Mouse (Mus musculus): ENCODE data around the gene Stox1. TPM values are rescaled to one million over a fixed set of nuclear protein-coding genes. Genes with fewer than 3 reads are reported as not detected.
A peak's percentile ranks its signal among the peaks of the same experiment; 100 is the strongest.

Gene Stox1
- polyA plus RNA-seq, 1 experiment from 2014 or later = 0.44 TPM

- Histone ChIP-seq H3K9me3 (ENCODE audit: control insufficient read depth) (no peaks in the 10 kb centered on the region), H3K4me1 (replicated peaks; ENCODE audit: control insufficient read depth, insufficient read depth, low read length) (no peaks in the 10 kb centered on the region), H3K36me3 (ENCODE audit: control insufficient read depth, insufficient read depth) (no peaks in the 10 kb centered on the region), H3K27me3 (replicated peaks; ENCODE audit: control insufficient read depth, insufficient read depth, low read length) (no peaks in the 10 kb centered on the region), H3K9ac (ENCODE audit: low read depth, low read length) (no peak overlapping the region), H3K27ac (ENCODE audit: low read depth, low read length) (no peak overlapping the region), H3K4me3 (ENCODE audit: low read depth, low read length) (no peak overlapping the region), H3K4me2 (replicated peaks; ENCODE audit: low read depth) (no peak overlapping the region)
- no peak for ATAC-seq
- TF ChIP-seq CTCF (IDR thresholded peaks at IDR 0.05; ENCODE audit: low read depth) = no peak
- WGBS = 81% methylated on average over 3 of the region's 3 CpGs
These were observed 33.7 kb downstream of the Stox1 start for GRCm38 (mm10) chr10:62692244-62692643.

DNA sequence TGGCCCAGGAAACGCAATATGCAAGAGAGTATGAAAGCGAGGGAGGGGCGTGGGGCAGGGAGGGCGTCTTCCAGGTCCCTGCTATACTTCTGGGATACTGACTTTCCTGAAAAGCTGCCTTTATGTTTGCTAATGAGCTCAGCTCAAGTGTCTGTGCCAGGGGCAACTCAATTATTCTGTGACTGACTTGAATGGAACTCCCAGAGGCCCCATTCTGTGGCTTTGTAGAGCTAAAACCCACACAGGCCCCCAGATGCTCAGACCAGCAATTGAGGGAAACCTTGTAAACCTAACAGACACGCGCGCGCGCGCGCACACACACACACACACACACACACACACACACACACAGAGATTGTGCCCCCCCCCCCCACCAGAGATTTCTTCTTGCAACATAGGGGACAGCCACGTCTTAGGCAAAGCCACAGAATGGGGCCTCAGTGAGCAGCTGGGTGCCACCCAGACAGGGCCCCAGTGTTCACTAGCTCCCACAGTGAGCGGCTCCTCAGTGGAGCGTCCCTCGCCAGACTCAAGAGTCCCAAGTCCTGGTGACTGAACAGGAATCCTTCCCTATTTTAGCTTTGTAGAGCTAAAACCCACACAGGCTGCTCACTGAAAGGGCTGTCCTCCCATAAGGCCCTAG, 38.8 kb downstream of the Stox1 start:
- no peaks in the 10 kb centered on the region for H3K36me3 ChIP-seq (ENCODE audit: control insufficient read depth, insufficient read depth)
- H3K27me3 ChIP-seq (replicated peaks; ENCODE audit: control insufficient read depth, insufficient read depth, low read length) = no peaks in the 10 kb centered on the region
- no peak overlapping the region for H3K4me2 ChIP-seq (replicated peaks; ENCODE audit: low read depth)
- 81% methylated on average over 15 of the region's 15 CpGs for WGBS
- no peaks in the 10 kb centered on the region for H3K9me3 ChIP-seq (ENCODE audit: control insufficient read depth)
- H3K4me3 ChIP-seq (ENCODE audit: low read depth, low read length) = no peak overlapping the region
- H3K4me1 ChIP-seq (replicated peaks; ENCODE audit: control insufficient read depth, insufficient read depth, low read length) = no peaks in the 10 kb centered on the region
- no peak overlapping the region for H3K27ac ChIP-seq (ENCODE audit: low read depth, low read length)
- TF ChIP-seq CTCF (IDR thresholded peaks at IDR 0.05; ENCODE audit: low read depth) = no peak
- H3K9ac ChIP-seq (ENCODE audit: low read depth, low read length) = no peak overlapping the region
- ATAC-seq = no peak

GRCm38 (mm10) chr10:62683043-62683442, 42.9 kb downstream of the Stox1 start:
- 43% methylated on average over 5 of the region's 5 CpGs for WGBS
- Histone ChIP-seq H3K27me3 (replicated peaks; ENCODE audit: control insufficient read depth, insufficient read depth, low read length) (no peaks in the 10 kb centered on the region), H3K9me3 (ENCODE audit: control insufficient read depth) (0 out of 2 replicates have a peak, but pooled peaks cover 4% of the 10 kb centered on the region), H3K36me3 (ENCODE audit: control insufficient read depth, insufficient read depth) (no peaks in the 10 kb centered on the region), H3K4me1 (replicated peaks; ENCODE audit: control insufficient read depth, insufficient read depth, low read length) (no peaks in the 10 kb centered on the region), H3K9ac (ENCODE audit: low read depth, low read length) (no peak overlapping the region), H3K27ac (ENCODE audit: low read depth, low read length) (no peak overlapping the region), H3K4me2 (replicated peaks; ENCODE audit: low read depth) (no peak overlapping the region), H3K4me3 (ENCODE audit: low read depth, low read length) (no peak overlapping the region)
- no peak for ATAC-seq
- peak; percentile 77 for TF ChIP-seq CTCF (IDR thresholded peaks at IDR 0.05; ENCODE audit: low read depth)

DNA sequence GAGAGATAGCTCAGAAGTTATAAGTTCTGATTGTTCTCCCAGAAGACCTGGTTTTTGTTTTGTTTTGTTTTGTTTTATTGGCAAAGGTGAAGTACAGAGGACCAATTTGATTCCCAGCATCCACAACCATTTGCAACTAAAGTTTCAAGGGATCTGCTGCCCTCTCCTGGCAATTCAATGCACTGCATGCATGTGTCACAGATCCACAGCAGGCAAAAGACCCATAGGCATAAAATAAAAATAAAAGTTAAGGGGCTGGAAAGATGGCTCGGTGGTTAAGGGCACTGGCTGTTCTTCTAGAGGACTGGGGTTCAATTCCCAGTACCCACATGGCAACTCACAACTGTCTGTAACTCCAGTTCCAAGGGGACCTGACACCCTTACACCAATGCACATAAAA, 46.1 kb downstream of the Stox1 start:
- Histone ChIP-seq H3K4me3 (ENCODE audit: low read depth, low read length) (no peak overlapping the region), H3K27me3 (replicated peaks; ENCODE audit: control insufficient read depth, insufficient read depth, low read length) (no peaks in the 10 kb centered on the region), H3K4me1 (replicated peaks; ENCODE audit: control insufficient read depth, insufficient read depth, low read length) (no peaks in the 10 kb centered on the region), H3K9ac (ENCODE audit: low read depth, low read length) (no peak overlapping the region), H3K9me3 (ENCODE audit: control insufficient read depth) (0 out of 2 replicates have a peak, but pooled peaks cover 4% of the 10 kb centered on the region), H3K27ac (ENCODE audit: low read depth, low read length) (no peak overlapping the region), H3K4me2 (replicated peaks; ENCODE audit: low read depth) (no peak overlapping the region), H3K36me3 (ENCODE audit: control insufficient read depth, insufficient read depth) (no peaks in the 10 kb centered on the region)
- ATAC-seq = no peak
- 81% methylated on average over 1 of the region's 1 CpGs for WGBS
- peak; percentile 53 for TF ChIP-seq CTCF (IDR thresholded peaks at IDR 0.05; ENCODE audit: low read depth)

- Histone ChIP-seq H3K27ac (ENCODE audit: low read depth, low read length) (no peak overlapping the region), H3K9me3 (ENCODE audit: control insufficient read depth) (0 out of 2 replicates have a peak, but pooled peaks cover 4% of the 10 kb centered on the region), H3K36me3 (ENCODE audit: control insufficient read depth, insufficient read depth) (no peaks in the 10 kb centered on the region), H3K4me3 (ENCODE audit: low read depth, low read length) (no peak overlapping the region), H3K4me2 (replicated peaks; ENCODE audit: low read depth) (no peak overlapping the region), H3K27me3 (replicated peaks; ENCODE audit: control insufficient read depth, insufficient read depth, low read length) (no peaks in the 10 kb centered on the region), H3K4me1 (replicated peaks; ENCODE audit: control insufficient read depth, insufficient read depth, low read length) (no peaks in the 10 kb centered on the region), H3K9ac (ENCODE audit: low read depth, low read length) (no peak overlapping the region)
- WGBS = 67% methylated on average over 5 of the region's 5 CpGs
- TF ChIP-seq CTCF (IDR thresholded peaks at IDR 0.05; ENCODE audit: low read depth) = no peak
- no peak; the same call in 1 of the 2 replicates for ATAC-seq
These were observed 48.6 kb downstream of the Stox1 start for GRCm38 (mm10) chr10:62677329-62677728.

DNA sequence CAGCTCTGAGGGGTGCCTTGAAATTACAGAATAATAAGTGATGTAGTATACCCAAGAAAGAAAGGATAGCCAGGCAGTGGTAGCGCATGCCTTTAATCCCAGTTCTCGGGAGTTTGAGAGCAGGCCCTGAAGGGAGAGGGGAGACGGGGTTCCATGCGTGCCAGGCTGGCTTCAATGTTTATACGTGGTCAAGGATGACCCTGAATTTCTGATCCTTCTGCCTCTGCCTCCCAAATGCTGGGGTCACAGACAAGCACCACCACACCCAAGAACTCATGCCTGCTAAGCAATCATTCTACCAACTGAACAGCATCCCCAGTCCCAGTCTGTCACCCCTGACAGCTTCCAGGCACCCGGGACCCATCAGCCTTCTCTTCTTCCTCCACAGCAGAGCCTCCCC, 49.7 kb downstream of the Stox1 start:
- H3K9ac ChIP-seq (ENCODE audit: low read depth, low read length) = no peak overlapping the region
- H3K4me3 ChIP-seq (ENCODE audit: low read depth, low read length) = no peak overlapping the region
- no peaks in the 10 kb centered on the region for H3K36me3 ChIP-seq (ENCODE audit: control insufficient read depth, insufficient read depth)
- H3K4me2 ChIP-seq (replicated peaks; ENCODE audit: low read depth) = no peak overlapping the region
- no peaks in the 10 kb centered on the region for H3K4me1 ChIP-seq (replicated peaks; ENCODE audit: control insufficient read depth, insufficient read depth, low read length)
- H3K9me3 ChIP-seq (ENCODE audit: control insufficient read depth) = 0 out of 2 replicates have a peak, but pooled peaks cover 4% of the 10 kb centered on the region
- no peak overlapping the region for H3K27ac ChIP-seq (ENCODE audit: low read depth, low read length)
- no peak for TF ChIP-seq CTCF (IDR thresholded peaks at IDR 0.05; ENCODE audit: low read depth)
- 78% methylated on average over 6 of the region's 6 CpGs for WGBS
- no peak for ATAC-seq
- no peaks in the 10 kb centered on the region for H3K27me3 ChIP-seq (replicated peaks; ENCODE audit: control insufficient read depth, insufficient read depth, low read length)

Measured in intestine, postnatal 0 days (tissue).